Mouse (Mus musculus) adipose tissue, adult 10 weeks (tissue): ENCODE measurements around the gene Ccdc120. TPM values are rescaled to one million over a fixed set of nuclear protein-coding genes. Genes with fewer than 3 reads are reported as not detected.

ENCODE experiments used
- polyA plus RNA-seq: library from polyadenylated mRNA; stranded (reverse); fragments of 350-450 nt; fragmentation: Illumina TruSeq; extraction: RNeasy Lipid Tissue Mini Kit (QIAGEN cat#74804); gene quantifications from one replicate; pipeline ENCODE4 v1.2.3, GENCODE M21; 2014; ENCODE audit warnings: low read depth, low replicate concordance

The Ccdc120 gene
- polyA plus RNA-seq, result 18.1 TPM

DNA sequence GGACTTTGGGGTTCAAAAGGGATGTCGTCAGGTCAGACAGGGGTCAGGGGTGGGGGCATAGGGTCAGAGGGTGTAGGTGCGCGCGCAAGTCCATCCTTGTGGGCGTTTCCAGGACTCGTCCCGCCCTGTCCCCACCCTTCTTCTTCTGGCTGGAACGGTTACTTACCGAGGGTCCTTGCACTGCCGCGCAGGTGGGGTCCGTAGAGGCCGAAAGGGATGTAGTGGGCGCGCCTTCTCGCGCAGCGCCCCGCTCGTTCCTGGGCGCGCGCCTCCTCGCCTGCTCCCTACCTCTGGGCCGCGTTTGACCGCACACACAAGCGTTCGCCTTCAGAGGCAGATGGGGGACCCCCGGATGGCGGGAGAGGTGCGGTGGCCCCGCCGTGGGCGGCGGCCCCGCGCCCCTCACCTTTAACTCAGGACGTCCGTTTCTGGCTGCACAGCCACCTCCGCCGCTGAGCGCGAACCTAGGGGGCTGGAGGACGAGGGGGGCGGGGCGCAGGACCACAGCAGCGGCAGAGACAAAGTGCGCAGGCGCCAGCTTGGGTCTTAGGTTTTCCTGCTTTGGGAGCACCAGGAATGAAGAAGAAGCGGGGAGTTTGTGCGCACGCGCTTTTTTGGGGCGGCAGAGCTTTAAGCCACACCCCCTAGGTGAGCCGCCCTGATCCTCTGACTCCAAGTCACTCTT is at the start of gene Ccdc120:
Gene Ccdc120 (minus strand): TSS at position 474 of the 685 bp plus-strand sequence.

DNA sequence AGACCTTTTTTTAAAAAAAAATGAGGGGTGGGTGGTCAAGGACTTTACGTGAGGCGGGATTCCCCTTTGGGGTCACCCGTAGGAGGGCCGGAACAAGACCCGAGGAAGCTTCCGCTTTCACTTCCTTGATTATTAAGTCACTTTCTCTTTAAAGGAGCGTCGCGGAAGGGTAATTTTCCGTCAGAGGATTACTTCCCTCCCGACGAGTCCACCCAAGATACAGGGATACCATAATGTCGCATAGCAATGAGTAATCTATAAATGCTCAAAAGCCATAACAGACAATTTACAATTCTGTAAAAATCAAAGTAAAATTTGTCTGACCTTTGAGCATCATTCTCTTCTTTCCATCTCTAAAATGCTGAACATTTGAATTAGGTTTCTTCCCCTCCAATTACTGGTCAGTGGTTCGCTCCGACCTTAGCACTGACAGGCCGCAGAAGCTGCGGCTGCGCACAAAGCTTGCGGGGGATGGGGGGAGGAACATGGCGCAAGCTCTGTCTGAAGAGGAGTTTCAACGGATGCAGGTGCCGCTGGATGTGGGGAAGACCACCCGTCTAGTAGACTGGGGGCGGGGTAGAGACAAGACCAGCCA is 38.9 kb upstream of the Ccdc120 start, which contains the start of gene Gripap1:
Gene Gripap1 (plus strand): TSS at position 224 of the 595 bp plus-strand sequence.

DNA sequence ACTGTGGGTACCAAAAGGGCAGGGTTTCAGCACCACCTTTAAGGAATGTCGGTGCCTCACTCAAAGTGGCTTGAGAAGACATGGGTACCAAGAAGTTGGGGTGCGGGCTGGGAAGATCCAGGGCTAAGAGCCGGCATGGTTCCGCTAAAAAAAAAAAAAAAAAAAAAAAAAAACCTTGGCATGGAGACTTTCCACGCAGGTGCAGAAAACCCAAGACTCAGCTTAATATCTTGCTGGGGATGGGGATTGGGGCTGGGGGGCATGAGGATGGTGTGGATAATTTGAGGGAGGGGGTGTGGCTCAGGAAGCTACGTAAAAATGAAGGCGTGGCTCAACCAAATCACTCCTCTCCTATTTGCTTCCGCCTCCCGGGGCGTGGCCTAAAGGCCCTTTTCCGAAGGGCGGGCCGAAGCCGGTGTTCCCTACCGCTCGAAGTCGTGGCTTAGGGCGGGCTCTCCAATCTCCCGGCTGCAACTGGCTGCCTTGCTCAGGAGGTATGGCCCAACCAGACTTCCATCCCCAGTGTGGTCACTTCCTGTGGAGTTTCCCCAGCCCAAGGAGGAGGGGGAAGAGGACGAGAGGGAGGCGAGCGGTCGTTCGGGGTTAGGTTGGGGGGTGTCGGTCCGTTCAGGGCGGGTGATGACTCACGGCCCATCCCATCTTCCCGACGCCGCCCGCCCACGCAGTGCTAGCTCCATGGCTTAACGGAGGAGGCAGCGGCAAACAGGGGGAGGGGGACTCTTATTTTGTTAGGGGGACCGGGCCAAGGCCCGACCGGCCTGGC is 11.6 kb upstream of the Ccdc120 start, which contains the start of gene Tfe3:
Gene Tfe3 (plus strand): TSS at position 424 of the 784 bp plus-strand sequence.

DNA sequence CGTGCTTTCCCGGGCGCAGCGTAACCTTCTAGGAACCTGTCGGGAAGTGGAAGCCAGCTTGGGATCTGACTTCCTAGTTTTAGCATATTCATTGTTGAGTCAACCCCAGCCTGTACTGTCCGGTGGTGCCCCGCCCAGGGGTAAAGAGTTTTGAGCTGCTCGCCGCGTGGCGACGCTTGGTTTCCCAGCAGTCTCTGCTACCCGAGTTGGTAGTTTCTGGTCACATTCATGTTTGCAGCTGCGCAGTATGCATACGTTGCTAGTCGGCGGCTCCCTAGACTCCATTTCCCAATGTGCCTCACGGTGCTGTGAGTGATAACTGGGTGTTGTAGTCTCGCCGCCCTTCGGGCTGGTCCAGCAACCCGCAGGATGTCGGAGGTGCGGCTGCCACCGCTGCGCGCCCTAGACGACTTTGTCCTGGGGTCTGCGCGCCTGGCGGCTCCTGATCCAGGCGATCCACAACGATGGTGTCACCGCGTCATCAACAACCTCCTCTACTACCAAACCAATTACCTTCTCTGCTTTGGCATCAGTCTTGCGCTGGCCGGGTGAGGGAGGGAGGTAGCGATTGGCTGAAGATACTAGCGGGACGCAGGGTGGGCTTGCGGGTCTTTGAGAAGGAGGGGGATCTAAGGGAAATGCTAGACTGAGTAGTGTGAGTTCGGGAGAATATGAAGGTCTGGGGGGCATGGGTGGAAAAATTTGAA is 22.3 kb downstream of the Ccdc120 start, which contains the start of gene Praf2:
Gene Praf2 (plus strand): TSS at position 225 of the 707 bp plus-strand sequence.

DNA sequence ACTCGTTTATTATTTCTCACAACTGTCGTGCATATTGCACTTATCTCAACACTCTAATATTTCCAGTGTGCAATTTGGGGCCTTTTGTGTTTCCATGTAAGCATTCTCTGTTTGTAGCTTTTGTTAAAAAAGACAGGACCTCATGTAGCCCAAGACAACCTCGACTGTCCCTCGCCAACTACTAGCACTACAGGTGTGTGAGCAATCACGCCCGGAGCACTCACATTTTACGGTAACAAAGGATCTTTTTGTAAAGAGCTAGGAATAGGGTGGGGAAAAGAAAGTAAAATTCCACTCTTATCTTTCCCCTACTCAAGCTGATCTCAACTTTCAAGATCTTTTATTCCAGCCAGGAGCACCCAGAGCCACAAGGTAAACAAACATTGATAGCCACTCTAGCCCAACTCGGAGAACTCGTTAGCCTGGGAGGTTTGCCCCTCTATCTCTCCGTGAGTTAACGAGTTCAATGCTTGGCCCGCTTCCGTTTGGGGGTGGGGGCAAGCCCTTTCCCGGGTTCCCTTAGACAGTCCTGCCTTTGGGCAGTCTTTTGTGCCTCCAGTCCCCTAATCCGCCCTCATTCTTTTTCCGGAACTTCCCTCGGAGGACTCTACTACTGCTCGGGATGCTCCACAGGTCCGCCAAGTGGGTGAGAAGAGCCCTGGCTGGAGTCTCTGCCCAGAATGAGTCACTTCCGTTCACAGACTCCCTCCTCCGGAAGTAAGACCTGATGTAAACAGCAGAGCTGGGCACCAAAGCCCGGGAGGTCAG is 29.0 kb downstream of the Ccdc120 start, which contains the start of gene Gm45208:
Gene Gm45208 (plus strand): TSS at position 732 of the 768 bp plus-strand sequence.

DNA sequence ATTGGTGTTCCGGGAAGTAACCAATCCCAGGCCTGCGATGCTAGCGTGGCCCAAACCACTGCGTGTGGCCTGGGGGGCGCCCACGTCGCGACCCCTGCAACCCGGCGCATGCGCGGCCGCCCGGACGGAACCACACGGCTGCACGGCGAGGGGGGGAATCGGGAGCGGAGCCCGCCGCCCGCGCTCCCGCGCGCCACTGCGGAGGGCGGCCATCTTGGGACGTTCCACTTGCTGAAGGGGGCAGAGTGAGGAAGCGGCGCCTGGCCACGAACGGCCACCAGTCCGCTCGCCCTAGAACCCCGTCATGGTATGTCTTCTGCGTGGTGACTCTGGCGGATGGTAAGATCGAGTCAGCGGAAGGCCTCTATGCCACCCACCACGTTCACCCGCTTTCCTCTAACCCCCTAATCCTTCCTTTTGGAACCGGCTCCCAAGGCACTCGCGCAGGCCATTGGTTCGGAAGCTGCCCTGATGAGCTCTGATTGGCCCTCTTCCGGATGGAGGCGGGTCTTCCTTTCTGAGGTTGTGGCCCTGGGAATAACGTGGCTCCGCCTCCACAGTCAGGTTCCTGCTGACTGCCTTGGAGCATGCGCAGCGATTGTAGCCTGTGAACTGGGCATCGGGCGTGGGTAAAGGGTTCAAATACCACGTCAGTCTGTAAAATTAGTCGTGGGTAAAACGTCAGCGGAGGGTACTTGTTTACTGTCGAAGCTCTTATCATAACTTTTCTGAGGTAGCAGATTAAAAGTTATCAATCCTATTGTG is 36.4 kb downstream of the Ccdc120 start, which contains the start of gene Wdr45:
Gene Wdr45 (plus strand): TSS at position 199 of the 765 bp plus-strand sequence.

DNA sequence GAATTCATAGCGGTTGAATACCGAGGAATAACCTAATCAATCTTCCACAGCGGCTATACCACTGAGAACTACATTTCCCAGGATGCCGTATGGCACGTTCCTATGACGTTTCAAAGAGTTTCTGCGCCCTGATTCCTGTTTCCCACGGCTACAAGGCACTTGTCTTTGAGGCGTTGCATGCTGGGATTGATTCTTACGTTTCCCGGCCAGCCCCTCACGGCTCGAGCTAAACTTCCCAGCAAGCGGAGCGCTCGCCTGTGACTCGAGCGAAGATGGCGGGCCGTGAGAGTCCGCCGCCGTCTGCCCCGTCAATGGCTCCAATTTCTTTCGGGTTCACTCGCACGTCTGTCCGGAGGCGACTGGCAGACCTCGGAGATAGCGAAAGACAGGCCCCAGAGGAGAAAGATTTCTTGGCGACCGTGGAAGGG is 53.7 kb downstream of the Ccdc120 start, which contains the start of gene Gpkow:
Gene Gpkow (plus strand): TSS at position 178 of the 428 bp plus-strand sequence.

Other genes with a start within 250 kb of the Ccdc120 start
- gene Foxp3, start 177.3 kb downstream of the Ccdc120 start, polyA plus RNA-seq, result 0.14 TPM
- 2.2 TPM for gene Ppp1r3f, start 176.6 kb downstream of the Ccdc120 start, polyA plus RNA-seq
- 11.3 TPM for gene Ccdc22, start 145.4 kb downstream of the Ccdc120 start, polyA plus RNA-seq
- not detected for gene Cacna1f, start 143.8 kb downstream of the Ccdc120 start, polyA plus RNA-seq
- 4.7 TPM for gene Syp, start 112.4 kb downstream of the Ccdc120 start, polyA plus RNA-seq
- 19.2 TPM for gene Prickle3, start 93.6 kb downstream of the Ccdc120 start, polyA plus RNA-seq
- gene Plp2, start 79.5 kb downstream of the Ccdc120 start, polyA plus RNA-seq, result 262 TPM
- 3.4 TPM for gene Magix, start 69.7 kb downstream of the Ccdc120 start, polyA plus RNA-seq
- 26.6 TPM for gene Gpkow, start 53.8 kb downstream of the Ccdc120 start, polyA plus RNA-seq
- 59.6 TPM for gene Wdr45, start 36.6 kb downstream of the Ccdc120 start, polyA plus RNA-seq
- not detected for gene Gm45208, start 28.7 kb downstream of the Ccdc120 start, polyA plus RNA-seq
- gene Praf2, start 22.5 kb downstream of the Ccdc120 start, polyA plus RNA-seq, result 12.3 TPM
- 70.2 TPM for gene Tfe3, start 11.7 kb upstream of the Ccdc120 start, polyA plus RNA-seq
- gene Gripap1, start 38.9 kb upstream of the Ccdc120 start, polyA plus RNA-seq, result 44.2 TPM
- 6.5 TPM for gene Kcnd1, start 71.4 kb upstream of the Ccdc120 start, polyA plus RNA-seq
- 83.1 TPM for gene Otud5, start 90.5 kb upstream of the Ccdc120 start, polyA plus RNA-seq
- 12.6 TPM for gene Pim2, start 127.4 kb upstream of the Ccdc120 start, polyA plus RNA-seq
- 32.2 TPM for gene Slc35a2, start 133.1 kb upstream of the Ccdc120 start, polyA plus RNA-seq
- 57.6 TPM for gene Pqbp1, start 148.4 kb upstream of the Ccdc120 start, polyA plus RNA-seq
- 38.1 TPM for gene Timm17b, start 148.5 kb upstream of the Ccdc120 start, polyA plus RNA-seq
- not detected for gene Gm10491, start 156.9 kb upstream of the Ccdc120 start, polyA plus RNA-seq
- not detected for gene Gm10490, start 158.6 kb upstream of the Ccdc120 start, polyA plus RNA-seq
- gene Pcsk1n, start 168.9 kb upstream of the Ccdc120 start, polyA plus RNA-seq, result 0.57 TPM
- gene Eras, start 177.7 kb upstream of the Ccdc120 start, polyA plus RNA-seq, result not detected
- gene Hdac6, start 197.0 kb upstream of the Ccdc120 start, polyA plus RNA-seq, result 121 TPM
- 0.26 TPM for gene Gata1, start 227.2 kb upstream of the Ccdc120 start, polyA plus RNA-seq